Mouse (Mus musculus) stomach, embryonic 14.5 days (tissue): ENCODE measurements around the gene Fam20c. TPM values are rescaled to one million over a fixed set of nuclear protein-coding genes. Genes with fewer than 3 reads are reported as not detected.

Source experiments
- ATAC-seq: fragments of 200-750 bp; cut with Nextera tagmentation; 2 replicates; pipeline ENCODE4 v1.8.0; 2017; ENCODE audit warnings: low read depth, moderate TSS enrichment; ENCODE audit not compliant: insufficient number of reproducible peaks, insufficient read depth, low FRiP score
- H3K27ac ChIP-seq: fragments of 300-500 bp; sonication (generic); 2 replicates; pipeline ENCODE4 v1.5.1; 2014; ENCODE audit warnings: mild to moderate bottlenecking, low read length, moderate library complexity, mixed read lengths
- H3K27me3 ChIP-seq: fragments of 300-500 bp; sonication (generic); 2 replicates; pipeline ENCODE4 v1.6.1; 2014; ENCODE audit warnings: low read length, control low read depth, mixed read lengths; ENCODE audit not compliant: control insufficient read depth, insufficient read depth
- H3K36me3 ChIP-seq: fragments of 300-500 bp; sonication (generic); 2 replicates; pipeline ENCODE4 v1.6.1; 2014; ENCODE audit warnings: mild to moderate bottlenecking, control low read depth, low read length, moderate library complexity, mixed read lengths; ENCODE audit not compliant: control insufficient read depth, insufficient read depth
- H3K4me1 ChIP-seq: fragments of 300-500 bp; sonication (generic); 2 replicates; pipeline ENCODE4 v1.6.1; 2014; ENCODE audit warnings: low read length, control low read depth, mixed read lengths; ENCODE audit not compliant: control insufficient read depth, insufficient read depth
- H3K4me2 ChIP-seq: fragments of 300-500 bp; sonication (generic); replicated peaks from 2 replicates; pipeline ENCODE4 v1.6.1; 2014; ENCODE audit warnings: low read depth, low read length, control low read depth
- H3K4me3 ChIP-seq: fragments of 300-500 bp; sonication (generic); 2 replicates; pipeline ENCODE4 v1.5.1; 2014; ENCODE audit warnings: low read depth, low read length, control low read depth
- H3K9ac ChIP-seq: fragments of 300-500 bp; sonication (generic); replicated peaks from 2 replicates; pipeline ENCODE4 v1.6.1; 2014; ENCODE audit warnings: low read depth, mild to moderate bottlenecking, control low read depth, low read length, moderate library complexity, mixed read lengths
- H3K9me3 ChIP-seq: fragments of 300-500 bp; sonication (generic); 2 replicates; pipeline ENCODE4 v1.6.1; 2016; ENCODE audit warnings: low read depth, low read length, control low read depth; ENCODE audit not compliant: control insufficient read depth
- WGBS: fragments of 180-500 bp; shearing (Covaris S2); extraction: QIAGEN DNeasy Blood & Tissue Kit; methylation state at CpG from one replicate; pipeline ENCODE4 v1.1.7; 2014; 5-methylcytosine and 5-hydroxymethylcytosine counted together
- polyA plus RNA-seq: library from polyadenylated mRNA; unstranded; fragments of >200 nt; fragmentation: Nextera tagmentation; extraction: Ambion mirVana; gene quantifications from 2 replicates; pipeline ENCODE4 v1.2.1, GENCODE M21; 2014

Gene Fam20c
- polyA plus RNA-seq, 1 experiment from 2014 or later = 8.9 TPM

GRCm38 (mm10) chr5:138840981-138841380, 86.7 kb downstream of the Fam20c start:
- Histone ChIP-seq H3K27me3 (no peaks in the 10 kb centered on the region), H3K27ac (no peak overlapping the region), H3K9ac (no peak overlapping the region), H3K9me3 (no peaks in the 10 kb centered on the region), H3K4me1 (no peaks in the 10 kb centered on the region), H3K4me3 (no peak overlapping the region), H3K4me2 (no peak overlapping the region), H3K36me3 (no peaks in the 10 kb centered on the region)
- whole genome bisulfite sequencing = 93% methylated on average over 4 of the region's 4 CpGs
- ATAC-seq = no peak

- no peaks in the 10 kb centered on the region for H3K4me1 ChIP-seq
- no peak overlapping the region for H3K4me3 ChIP-seq
Measured at GRCm38 (mm10) chr5:138843168-138843824, 89.0 kb downstream of the Fam20c start.

GRCm38 (mm10) chr5:138846506-138846905, 92.2 kb downstream of the Fam20c start:
- H3K9me3 ChIP-seq = no peaks in the 10 kb centered on the region
- no peak overlapping the region for H3K27ac ChIP-seq
- no peak overlapping the region for H3K4me2 ChIP-seq
- WGBS = 62% methylated on average over 4 of the region's 4 CpGs
- no peak overlapping the region for H3K9ac ChIP-seq
- H3K4me3 ChIP-seq = no peak overlapping the region
- H3K4me1 ChIP-seq = peaks cover 2% of the 10 kb centered on the region; the same call in 1 of the 2 replicates
- no peak for ATAC-seq
- H3K27me3 ChIP-seq = no peaks in the 10 kb centered on the region
- H3K36me3 ChIP-seq = no peaks in the 10 kb centered on the region

More at GRCm38 (mm10) chr5:138843168-138843824, 89.0 kb downstream of the Fam20c start:
- Histone ChIP-seq H3K27ac (no peak overlapping the region), H3K9ac (no peak overlapping the region), H3K4me2 (no peak overlapping the region), H3K9me3 (no peaks in the 10 kb centered on the region), H3K36me3 (no peaks in the 10 kb centered on the region), H3K27me3 (no peaks in the 10 kb centered on the region)
- WGBS = 59% methylated on average over 9 of the region's 9 CpGs
- ATAC-seq = no peak

DNA sequence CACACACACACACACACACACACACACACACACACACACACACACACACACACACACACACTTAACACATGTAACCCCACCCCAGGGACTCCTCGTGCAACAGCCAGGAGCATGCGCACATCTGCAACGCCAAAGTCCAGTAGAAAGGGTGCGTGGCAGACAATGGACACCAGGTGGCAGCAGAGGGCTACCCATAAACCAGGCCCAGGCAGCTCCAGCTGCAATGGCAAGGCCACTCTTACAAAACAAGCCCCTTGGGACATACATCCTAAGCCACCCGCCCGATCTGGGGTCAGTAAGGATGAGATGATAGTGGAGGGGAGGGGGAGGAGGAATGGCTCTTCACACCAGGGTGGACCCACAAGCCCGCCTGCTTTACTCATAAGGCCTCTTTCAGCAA, 93.8 kb downstream of the Fam20c start:
- H3K27me3 ChIP-seq = no peaks in the 10 kb centered on the region
- H3K9me3 ChIP-seq = no peaks in the 10 kb centered on the region
- no peak overlapping the region for H3K9ac ChIP-seq
- peak; percentile 38; the same call in 1 of the 2 replicates for ATAC-seq
- H3K27ac ChIP-seq = no peak overlapping the region
- peaks cover 2% of the 10 kb centered on the region; the same call in 1 of the 2 replicates for H3K4me1 ChIP-seq
- H3K4me3 ChIP-seq = no peak overlapping the region
- no peaks in the 10 kb centered on the region for H3K36me3 ChIP-seq
- WGBS = 8% methylated on average over 7 of the region's 7 CpGs
- no peak overlapping the region for H3K4me2 ChIP-seq

DNA sequence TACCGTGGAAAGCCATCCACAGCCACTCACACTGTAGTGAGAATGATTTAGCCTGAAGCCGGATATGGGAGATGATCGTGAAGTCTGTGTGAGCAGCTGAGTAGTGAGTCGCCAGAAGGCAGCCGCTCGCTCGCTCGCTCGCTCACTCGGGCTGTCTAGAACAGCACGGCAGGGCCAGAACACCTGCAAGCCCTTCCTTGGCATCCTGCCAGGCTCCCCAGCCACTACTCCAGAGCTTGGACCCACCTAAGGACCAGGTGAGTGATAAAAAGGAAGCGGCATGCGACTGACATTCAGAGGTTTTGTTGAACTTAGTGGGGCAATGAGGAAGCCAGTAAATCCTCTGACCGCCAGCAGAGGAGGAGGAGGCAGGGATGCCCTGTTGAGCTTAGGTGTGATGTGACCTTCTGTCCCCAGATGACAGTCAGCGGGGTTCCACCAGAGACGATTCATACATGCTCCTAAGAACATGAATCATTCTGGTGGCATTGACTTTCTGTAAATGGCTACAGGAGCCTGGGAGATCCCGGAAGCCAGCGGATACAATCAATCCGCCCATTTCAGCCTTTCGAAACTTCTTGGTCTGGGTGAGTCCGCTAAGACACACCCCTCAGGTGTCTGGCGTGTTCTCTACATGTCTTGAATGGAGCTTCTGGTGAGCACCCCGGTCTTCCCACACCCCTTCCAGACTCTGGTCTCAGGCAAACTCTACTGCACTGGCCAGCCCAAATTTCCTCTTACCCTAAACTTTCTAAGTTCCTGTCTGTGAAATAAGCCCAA, 95.6 kb downstream of the Fam20c start:
- 59% methylated on average over 23 of the region's 23 CpGs for WGBS
- Histone ChIP-seq H3K4me1 (peaks cover 2% of the 10 kb centered on the region; the same call in 1 of the 2 replicates), H3K9ac (no peak overlapping the region), H3K27me3 (no peaks in the 10 kb centered on the region), H3K36me3 (no peaks in the 10 kb centered on the region), H3K4me2 (no peak overlapping the region), H3K4me3 (no peak overlapping the region), H3K9me3 (no peaks in the 10 kb centered on the region), H3K27ac (no peak overlapping the region)
- ATAC-seq = no peak

DNA sequence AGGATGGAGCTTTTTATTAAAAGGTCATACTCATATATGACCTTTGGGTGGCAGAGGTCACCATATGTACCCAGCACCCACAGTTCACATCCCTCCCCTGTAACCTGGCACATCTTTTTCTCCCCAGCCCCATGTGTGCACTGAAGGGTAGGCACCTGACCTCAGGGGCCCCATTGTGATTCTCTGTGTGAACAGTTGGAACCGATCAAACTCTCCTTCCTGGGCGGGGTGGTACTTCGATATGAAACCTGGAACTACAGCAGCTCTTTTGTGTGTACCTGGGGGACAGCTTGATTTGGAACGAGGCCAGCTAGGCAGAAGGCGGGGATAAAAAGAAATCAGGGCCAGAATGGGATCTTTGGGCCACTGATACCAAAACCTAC, 96.1 kb downstream of the Fam20c start:
- no peak overlapping the region for H3K27ac ChIP-seq
- 66% methylated on average over 5 of the region's 5 CpGs for whole genome bisulfite sequencing
- H3K4me2 ChIP-seq = no peak overlapping the region

DNA sequence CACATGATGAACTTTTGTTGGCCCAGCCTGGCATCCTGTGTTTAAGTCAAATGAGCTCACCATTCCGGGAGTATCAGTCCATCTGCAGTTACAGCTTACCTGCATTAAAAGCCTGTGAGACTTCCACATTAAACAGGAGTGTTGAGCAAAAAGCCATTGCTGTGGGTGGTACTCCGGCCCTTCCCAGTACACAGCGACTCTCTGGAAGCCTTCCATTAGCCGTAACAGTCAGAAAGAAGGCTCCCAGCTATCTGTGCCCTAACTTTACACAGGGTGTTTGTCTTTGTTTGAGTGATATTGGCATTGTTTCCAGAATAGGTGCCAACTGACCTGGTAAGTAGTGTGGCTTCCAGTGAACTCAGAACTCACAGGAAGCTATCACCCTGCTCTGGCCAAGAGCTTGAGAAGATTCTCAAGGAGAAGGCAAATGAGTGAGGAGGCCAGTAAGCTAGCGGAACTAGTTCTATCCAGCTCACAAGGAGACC, 97.0 kb downstream of the Fam20c start:
- Histone ChIP-seq H3K36me3 (no peaks in the 10 kb centered on the region), H3K4me3 (no peak overlapping the region), H3K9me3 (no peaks in the 10 kb centered on the region), H3K4me2 (no peak overlapping the region), H3K4me1 (peaks cover 2% of the 10 kb centered on the region; the same call in 1 of the 2 replicates), H3K27ac (no peak overlapping the region), H3K27me3 (no peaks in the 10 kb centered on the region), H3K9ac (no peak overlapping the region)
- WGBS = 90% methylated on average over 5 of the region's 5 CpGs
- no peak for ATAC-seq

More for the DNA sequence above, 96.1 kb downstream of the Fam20c start:
- Histone ChIP-seq H3K4me1 (peaks cover 2% of the 10 kb centered on the region; the same call in 1 of the 2 replicates), H3K4me3 (no peak overlapping the region), H3K9me3 (no peaks in the 10 kb centered on the region), H3K27me3 (no peaks in the 10 kb centered on the region), H3K9ac (no peak overlapping the region), H3K36me3 (no peaks in the 10 kb centered on the region)
- 0 out of 2 replicates have a peak, but pooled peaks have one; percentile 56 for ATAC-seq

DNA sequence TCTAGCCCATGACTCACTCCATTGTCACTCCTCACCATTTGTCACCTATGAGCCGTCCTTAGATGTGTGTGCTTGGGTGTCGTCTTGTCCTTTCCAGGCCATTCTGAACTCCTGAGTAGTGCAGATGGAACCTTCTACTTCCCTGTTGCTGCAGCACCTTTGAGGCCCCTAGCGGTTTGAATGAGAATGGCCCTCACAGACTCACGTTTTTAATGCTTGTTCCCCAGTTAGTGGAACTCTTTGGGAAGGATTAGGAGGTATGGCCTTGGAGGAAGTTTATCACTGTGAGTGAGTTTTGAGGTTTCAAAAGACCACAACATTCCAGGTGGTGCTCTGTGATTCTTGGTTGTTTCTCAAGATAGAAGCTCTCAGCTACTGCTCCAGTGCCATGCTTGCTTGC, 97.8 kb downstream of the Fam20c start:
- ATAC-seq = no peak

More for the DNA sequence above, 97.8 kb downstream of the Fam20c start:
- no peaks in the 10 kb centered on the region for H3K36me3 ChIP-seq
- H3K4me3 ChIP-seq = no peak overlapping the region
- no peaks in the 10 kb centered on the region for H3K27me3 ChIP-seq
- H3K9me3 ChIP-seq = no peaks in the 10 kb centered on the region
- peaks cover 2% of the 10 kb centered on the region; the same call in 1 of the 2 replicates for H3K4me1 ChIP-seq
- no peak overlapping the region for H3K4me2 ChIP-seq
- no peak overlapping the region for H3K27ac ChIP-seq
- no peak overlapping the region for H3K9ac ChIP-seq
- WGBS = 62% methylated on average over 4 of the region's 4 CpGs
